Mouse (Mus musculus) bone marrow macrophage, adult 2 months (primary cell): Measurements from ENCODE around the gene Rab40c. TPM values are rescaled to one million over a fixed set of nuclear protein-coding genes. Genes with fewer than 3 reads are reported as not detected.

Experiments used
- H3K27ac ChIP-seq: 2 replicates; pipeline ENCODE4 v1.5.1; 2012; ENCODE audit warnings: low read depth, low read length; ENCODE audit not compliant: insufficient read depth
- H3K4me1 ChIP-seq: 2 replicates; pipeline ENCODE4 v1.6.1; 2012; ENCODE audit warnings: low read length; ENCODE audit not compliant: control insufficient read depth, insufficient read depth
- H3K4me3 ChIP-seq: 2 replicates; pipeline ENCODE4 v1.5.1; 2012; ENCODE audit warnings: mild to moderate bottlenecking, low read length, moderate library complexity; ENCODE audit not compliant: insufficient read depth
- CTCF ChIP-seq: IDR thresholded peaks from 2 replicates; pipeline ENCODE4 v1.5.1; 2012; ENCODE audit warnings: low read depth, mild to moderate bottlenecking, low read length, moderate library complexity
- POLR2A ChIP-seq: IDR thresholded peaks from 2 replicates; pipeline ENCODE4 v1.6.1; 2012; ENCODE audit warnings: mild to moderate bottlenecking, low read depth, low read length, borderline replicate concordance
- polyA plus RNA-seq: library from polyadenylated mRNA; stranded (reverse); fragments of >200 nt; gene quantifications from 2 replicates; pipeline ENCODE4 v1.2.4, GENCODE M21; 2012; ENCODE audit not compliant: missing spikeins, insufficient read depth, insufficient read length

Rab40c gene
- 30.0 and 32.8 TPM in 2 replicates for polyA plus RNA-seq

- peak; percentile 23; the same call in 1 of the 2 replicates for TF ChIP-seq POLR2A
- no peak for TF ChIP-seq CTCF
- H3K4me1 ChIP-seq: peaks cover 44% of the 10 kb centered on the region
- peak within 1 kb of the TSS; percentile 98 for H3K4me3 ChIP-seq
- peak within 1 kb of the TSS; percentile 92 for H3K27ac ChIP-seq
Measured at GRCm38 (mm10) chr17:25919144-25919785, at the start of gene Rab40c. Gene Rab40c, minus strand, starts transcription at chr17:25919727.

- TF ChIP-seq POLR2A: no peak
- no peak for TF ChIP-seq CTCF
- H3K4me3 ChIP-seq: no peak overlapping the region
- H3K27ac ChIP-seq: no peak overlapping the region
- peaks cover 22% of the 10 kb centered on the region for H3K4me1 ChIP-seq
Measured at GRCm38 (mm10) chr17:25968176-25968575, 48.6 kb upstream of the Rab40c start.

DNA sequence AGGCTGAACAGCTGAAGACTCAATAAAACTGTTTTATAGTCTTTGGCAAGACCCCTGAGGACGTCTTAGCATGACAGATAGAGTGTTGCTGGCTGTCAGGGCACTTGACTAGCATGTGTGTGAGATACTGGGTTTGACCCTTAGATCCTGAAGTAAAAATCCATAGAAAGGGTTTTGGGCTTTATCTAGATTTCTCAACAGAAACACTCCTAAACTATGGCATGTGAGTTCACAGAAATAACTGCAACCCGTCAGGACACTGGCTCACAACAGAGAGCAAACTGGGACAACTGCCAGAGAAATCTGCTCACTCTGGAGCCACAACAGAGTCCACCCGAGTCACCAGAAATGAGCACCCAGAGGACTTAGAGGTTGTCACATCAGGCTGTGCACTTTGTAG, 48.1 kb upstream of the Rab40c start:
- peaks cover 22% of the 10 kb centered on the region for H3K4me1 ChIP-seq
- no peak overlapping the region for H3K27ac ChIP-seq
- H3K4me3 ChIP-seq: no peak overlapping the region
- TF ChIP-seq CTCF: no peak
- TF ChIP-seq POLR2A: no peak

- H3K4me3 ChIP-seq: no peak overlapping the region
- TF ChIP-seq POLR2A: no peak
- TF ChIP-seq CTCF: no peak
- H3K27ac ChIP-seq: no peak overlapping the region
- peaks cover 4% of the 10 kb centered on the region for H3K4me1 ChIP-seq
Measured at GRCm38 (mm10) chr17:25964271-25964670, 44.7 kb upstream of the Rab40c start.

GRCm38 (mm10) chr17:25962413-25962905, 42.9 kb upstream of the Rab40c start:
- Histone ChIP-seq H3K4me3 (no peak overlapping the region), H3K27ac (no peak overlapping the region), H3K4me1 (no peaks in the 10 kb centered on the region)

DNA sequence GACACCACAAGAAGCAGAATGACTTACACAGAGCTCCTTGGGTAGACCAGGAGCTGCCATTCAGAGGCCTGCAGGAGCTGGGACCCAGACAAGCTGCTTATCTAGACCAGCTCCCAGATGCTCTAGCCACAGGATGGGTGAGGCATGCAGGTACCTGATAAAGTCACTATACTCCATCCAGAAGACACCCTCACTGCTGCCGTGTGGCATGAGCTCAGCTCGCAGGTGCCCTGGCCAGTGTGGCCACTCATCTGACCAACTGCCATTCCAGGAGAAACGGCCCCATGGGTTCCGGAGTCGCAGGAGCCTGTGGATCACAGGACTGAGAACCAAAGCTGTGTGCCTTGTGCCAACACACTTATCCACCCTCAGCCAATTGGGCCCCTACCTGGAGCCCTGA, 42.0 kb upstream of the Rab40c start:
- no peak for TF ChIP-seq POLR2A
- no peak for TF ChIP-seq CTCF
- no peaks in the 10 kb centered on the region for H3K4me1 ChIP-seq
- H3K4me3 ChIP-seq: no peak overlapping the region
- no peak overlapping the region for H3K27ac ChIP-seq

More at GRCm38 (mm10) chr17:25962413-25962905, 42.9 kb upstream of the Rab40c start:
- TF ChIP-seq CTCF (no peak), POLR2A (no peak)

DNA sequence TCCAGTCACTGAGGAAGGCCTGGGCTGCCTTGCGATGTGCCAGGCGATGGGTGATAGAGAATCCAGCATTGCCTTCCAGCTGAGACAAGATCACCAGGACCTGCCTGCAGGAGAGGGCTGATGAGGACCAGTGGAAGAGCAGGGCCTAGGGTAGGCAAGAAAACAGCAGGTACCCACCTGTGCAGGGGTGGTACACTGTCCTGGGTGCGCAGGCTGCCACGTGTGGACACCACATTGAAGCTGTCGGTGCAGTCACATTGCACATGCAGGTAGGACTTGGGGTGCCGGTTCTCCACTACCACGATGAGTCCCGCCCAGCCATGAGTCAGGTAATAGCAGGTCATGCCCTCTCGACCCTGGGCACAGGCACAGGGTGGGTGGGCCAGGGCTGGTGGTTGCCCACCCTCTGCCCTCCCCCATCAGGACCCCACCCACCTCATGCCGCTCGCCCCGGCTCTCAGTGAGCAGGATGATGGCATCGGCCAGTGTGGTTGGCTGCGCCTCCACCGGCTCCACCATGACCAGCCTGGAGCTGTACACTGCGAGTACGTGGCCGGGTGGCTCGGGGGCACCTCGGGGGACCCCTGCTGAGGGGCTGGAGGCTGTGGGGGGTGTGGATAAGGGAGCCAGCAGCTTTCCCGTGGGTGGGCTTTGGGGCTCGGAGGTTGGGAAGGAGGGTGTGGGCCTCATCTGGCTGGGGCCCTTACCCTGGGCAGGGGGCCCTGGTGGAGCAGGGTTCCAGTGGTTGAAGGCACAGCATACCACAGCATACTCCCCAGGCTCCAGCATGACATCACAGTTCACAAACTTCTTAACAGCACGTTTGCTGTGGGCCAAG, 40.3 kb upstream of the Rab40c start:
- H3K4me3 ChIP-seq: no peak overlapping the region
- no peak overlapping the region for H3K27ac ChIP-seq
- no peaks in the 10 kb centered on the region for H3K4me1 ChIP-seq
- TF ChIP-seq CTCF: no peak
- TF ChIP-seq POLR2A: no peak

- Histone ChIP-seq H3K4me1 (no peaks in the 10 kb centered on the region), H3K27ac (no peak overlapping the region), H3K4me3 (no peak overlapping the region)
- TF ChIP-seq POLR2A (no peak), CTCF (no peak)
Measured at GRCm38 (mm10) chr17:25958771-25959494, 39.4 kb upstream of the Rab40c start.

DNA sequence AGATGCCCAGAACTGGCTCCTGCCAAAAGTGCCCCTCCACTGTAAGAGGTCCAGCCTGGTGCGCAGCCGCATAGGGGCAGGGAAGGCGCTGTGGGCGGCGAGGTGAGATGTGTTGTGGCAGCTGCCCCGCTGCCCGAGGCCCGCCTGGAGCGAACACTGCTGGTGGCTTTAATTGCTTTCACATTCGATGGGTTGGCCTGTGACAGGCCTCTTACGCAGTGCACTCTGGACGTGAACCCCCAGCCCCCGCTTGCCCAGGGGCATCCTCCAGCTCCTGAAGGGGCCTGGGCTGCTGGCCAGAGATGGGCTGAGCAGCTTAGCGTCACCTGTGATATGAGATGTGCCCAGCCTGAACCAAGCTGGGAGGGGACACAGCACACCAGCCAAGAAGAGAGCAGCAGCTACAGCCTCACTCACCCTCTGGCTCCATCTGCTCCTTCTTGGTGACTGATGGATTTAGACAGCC, 38.1 kb upstream of the Rab40c start:
- no peak overlapping the region for H3K4me3 ChIP-seq
- no peaks in the 10 kb centered on the region for H3K4me1 ChIP-seq
- no peak for TF ChIP-seq CTCF
- no peak for TF ChIP-seq POLR2A
- no peak overlapping the region for H3K27ac ChIP-seq

- TF ChIP-seq CTCF (no peak), POLR2A (no peak)
- H3K4me3 ChIP-seq: no peak overlapping the region
- H3K27ac ChIP-seq: no peak overlapping the region
- no peaks in the 10 kb centered on the region for H3K4me1 ChIP-seq
Measured at GRCm38 (mm10) chr17:25956631-25957030, 37.1 kb upstream of the Rab40c start.
